Mouse (Mus musculus) brain, embryonic 14.5 days (tissue): ENCODE measurements around the gene Rhbdl1. TPM values are rescaled to one million over a fixed set of nuclear protein-coding genes. Genes with fewer than 3 reads are reported as not detected.
A peak's percentile ranks its signal among the peaks of the same experiment; 100 is the strongest.

Experiments
- DNase-seq: peaks from one replicate; pipeline ENCODE4 v3.0.0-alpha.2; 2011; ENCODE audit warnings: low read depth
- CTCF ChIP-seq: fragments of 200-500 bp; IDR thresholded peaks from 2 replicates; pipeline ENCODE4 v1.5.1; 2012; ENCODE audit warnings: inconsistent platforms, mild to moderate bottlenecking, moderate library complexity, borderline replicate concordance; ENCODE audit not compliant: insufficient read depth, insufficient read length; ENCODE audit errors: extremely low read depth
- POLR2A ChIP-seq: fragments of 200-500 bp; IDR thresholded peaks from 2 replicates; pipeline ENCODE4 v1.6.1; 2012; ENCODE audit warnings: mild to moderate bottlenecking, inconsistent platforms, borderline replicate concordance; ENCODE audit not compliant: poor library complexity, insufficient read depth, insufficient read length, severe bottlenecking; ENCODE audit errors: extremely low read depth
- polyA plus RNA-seq: library from polyadenylated mRNA; depleted of rRNA; stranded (reverse); fragments of >200 nt; gene quantifications from 2 replicates; pipeline ENCODE4 v1.2.3, GENCODE M21; 2012

Gene Rhbdl1
- polyA plus RNA-seq, 1 experiment, result 56.2 TPM

- TF ChIP-seq POLR2A (no peak), CTCF (no peak)
- no peak for DNase-seq
These were observed 6.7 kb upstream of the Rhbdl1 start for GRCm38 (mm10) chr17:25843636-25844395.

DNA sequence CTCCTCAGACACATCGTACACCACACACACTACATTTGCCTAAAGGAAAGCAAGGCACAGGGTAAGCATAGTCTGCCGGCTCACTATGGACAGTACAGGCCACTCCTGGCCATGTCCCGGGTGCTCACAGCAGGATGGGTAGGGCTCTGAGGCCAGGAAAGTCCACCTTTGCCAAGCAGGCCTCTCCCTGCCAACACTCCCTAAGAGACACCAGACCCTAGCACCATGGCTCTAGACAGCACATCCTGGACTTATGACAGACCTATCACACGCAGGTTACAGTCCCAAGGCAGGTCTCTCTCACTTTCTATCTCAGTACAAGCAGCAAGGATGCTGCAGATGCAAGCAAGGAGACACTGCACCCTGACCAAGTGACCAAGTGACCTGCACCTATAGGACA is 6.0 kb upstream of the Rhbdl1 start:
- no peak for DNase-seq
- TF ChIP-seq POLR2A, result no peak
- TF ChIP-seq CTCF, result no peak

GRCm38 (mm10) chr17:25842509-25842908 is 5.4 kb upstream of the Rhbdl1 start:
- TF ChIP-seq POLR2A (no peak), CTCF (no peak)
- DNase-seq, result no peak

- TF ChIP-seq POLR2A (no peak), CTCF (no peak)
- no peak for DNase-seq
These were observed 4.2 kb upstream of the Rhbdl1 start, which contains the start of gene Gm20683 for GRCm38 (mm10) chr17:25841117-25841880. Gene Gm20683 (minus strand): TSS chr17:25841763.

GRCm38 (mm10) chr17:25840519-25840918 is 3.4 kb upstream of the Rhbdl1 start:
- DNase-seq, result no peak
- no peak for TF ChIP-seq POLR2A
- TF ChIP-seq CTCF, result no peak

DNA sequence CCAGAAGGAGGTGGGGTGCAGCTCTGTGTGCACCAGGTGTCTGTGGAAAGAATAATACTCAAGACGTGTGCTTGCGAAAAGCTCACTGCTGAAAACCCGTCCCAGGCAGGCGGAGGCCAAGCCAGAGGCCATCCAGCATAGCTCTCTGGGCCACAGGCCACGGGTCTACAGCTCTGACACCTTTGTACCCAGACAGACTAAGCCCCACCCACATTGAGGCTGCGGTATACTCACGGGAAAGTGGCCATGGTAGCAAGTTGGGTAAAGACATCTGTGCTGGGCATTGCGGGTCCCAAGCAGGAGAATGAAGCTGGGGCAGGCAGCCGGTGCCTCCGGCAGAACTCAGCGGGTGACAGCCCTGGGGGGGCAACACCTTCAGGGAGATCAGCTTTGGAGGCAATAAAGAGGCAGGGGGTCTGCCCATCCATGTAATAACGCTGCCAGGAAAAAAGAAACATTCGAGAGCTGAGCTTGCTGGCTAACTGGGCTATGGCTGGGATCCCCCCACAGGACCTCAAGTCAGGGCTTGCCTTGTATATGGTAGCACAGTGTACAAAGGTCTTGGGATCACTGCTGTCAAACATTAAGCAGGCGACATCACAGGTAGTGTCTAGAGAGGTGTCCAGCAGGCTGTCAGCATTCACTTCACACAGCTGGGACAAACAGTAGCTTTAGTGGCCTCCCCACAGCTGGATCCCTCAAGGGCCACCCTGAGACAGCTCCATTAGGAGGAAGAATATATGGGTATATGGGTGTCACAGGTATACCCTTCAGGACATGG is 2.5 kb upstream of the Rhbdl1 start:
- no peak for TF ChIP-seq CTCF
- TF ChIP-seq POLR2A, result no peak
- DNase-seq, result no peak

DNA sequence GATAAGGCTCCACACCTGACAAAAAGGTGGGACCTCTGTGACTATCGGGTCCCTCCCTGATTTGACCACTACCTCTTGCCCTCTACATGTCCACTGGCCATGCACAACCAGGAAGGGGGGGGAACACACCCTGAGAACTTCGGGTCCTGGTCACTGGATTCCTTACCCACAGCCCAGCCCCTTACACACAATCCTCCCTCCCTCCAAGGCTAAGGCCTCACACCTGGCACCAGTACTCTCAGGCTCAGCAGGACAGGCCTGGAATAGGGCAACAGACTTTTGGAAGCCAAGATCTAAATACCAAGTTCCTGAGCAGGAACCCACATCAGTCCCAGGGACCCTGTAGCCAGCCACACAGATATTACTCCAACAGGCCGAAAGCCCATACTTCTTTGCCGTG is 1.8 kb upstream of the Rhbdl1 start:
- TF ChIP-seq CTCF (no peak), POLR2A (no peak)
- no peak for DNase-seq

DNA sequence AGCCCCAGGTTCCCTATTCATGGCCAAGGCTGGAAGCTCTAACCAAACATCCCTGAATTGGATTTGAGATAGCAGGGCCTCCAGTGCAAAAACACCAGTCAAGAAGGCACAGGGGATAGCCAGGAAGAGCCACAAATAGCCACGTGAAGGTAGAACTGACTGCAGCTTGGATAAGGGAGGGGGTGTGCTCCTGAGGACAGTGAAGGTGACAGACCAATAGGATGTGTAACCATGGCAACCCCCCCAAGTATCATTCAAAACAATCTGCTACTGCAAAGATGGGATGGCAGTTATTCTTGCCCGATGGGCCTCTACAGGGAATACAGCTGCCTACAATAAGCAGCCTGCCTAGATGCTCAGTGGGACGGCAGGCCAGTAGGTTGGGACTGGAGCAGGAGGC is 438 bp upstream of the Rhbdl1 start:
- DNase-seq, result peak; percentile 74
- TF ChIP-seq CTCF (no peak), POLR2A (no peak)

DNA sequence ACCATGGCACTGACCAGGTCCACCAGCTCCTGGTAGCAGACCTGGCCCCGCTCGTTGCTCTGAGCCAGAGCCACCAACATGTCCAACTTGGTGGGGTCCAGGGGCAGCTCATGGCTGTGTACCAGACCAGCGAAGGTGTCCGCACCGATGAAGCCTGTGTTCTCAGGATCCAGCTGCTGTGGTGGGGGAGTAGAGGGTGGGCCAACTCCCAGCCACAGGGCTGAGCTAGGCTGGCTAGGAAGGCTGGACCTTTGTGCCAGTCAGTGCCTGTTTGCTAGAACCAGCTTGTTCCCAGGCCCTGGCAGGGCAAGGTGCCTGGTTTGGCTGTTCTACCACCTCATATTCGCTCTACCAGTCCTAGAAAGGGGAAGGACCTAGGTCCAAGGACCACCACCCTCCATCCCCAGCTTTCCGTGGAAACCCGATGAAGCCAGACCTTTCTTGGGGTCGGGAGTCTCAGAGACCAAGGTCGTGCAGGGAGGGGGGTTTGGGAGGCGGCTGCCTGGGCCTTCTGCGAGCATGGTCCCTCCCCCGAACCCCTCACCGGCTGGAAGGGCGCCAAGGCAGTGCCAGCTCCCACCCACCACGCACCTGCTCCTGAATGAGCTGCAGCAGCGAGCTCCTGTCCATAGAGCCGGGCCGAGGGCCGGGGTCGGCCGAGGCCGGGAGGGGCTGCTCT is 559 bp downstream of the Rhbdl1 start:
- no peak for DNase-seq
- TF ChIP-seq CTCF, result no peak
- no peak; the same call in 1 of the 2 replicates for TF ChIP-seq POLR2A

DNA sequence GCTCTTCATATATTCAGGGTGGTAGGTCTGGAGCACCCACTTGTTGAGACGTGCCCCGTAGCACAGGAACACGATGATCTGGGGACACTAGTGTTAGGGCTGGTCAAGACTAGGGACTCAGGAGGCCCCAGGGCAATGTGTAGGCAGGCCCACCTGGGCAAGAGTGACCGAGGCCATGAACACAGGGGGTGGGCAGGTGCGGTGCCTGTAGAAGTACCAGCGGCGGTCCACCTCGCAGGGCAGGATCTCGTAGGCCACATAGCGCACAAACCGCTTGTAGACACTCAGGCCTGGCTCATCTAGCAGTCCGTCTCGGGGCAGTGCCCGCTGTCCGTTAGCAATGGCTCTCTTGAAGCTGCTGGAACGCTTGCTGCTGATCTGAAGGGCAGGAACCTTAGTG is 1.3 kb downstream of the Rhbdl1 start:
- no peak for TF ChIP-seq POLR2A
- TF ChIP-seq CTCF, result no peak

More for the DNA sequence above, 1.3 kb downstream of the Rhbdl1 start:
- DNase-seq, result no peak
